ENCODE assay signal across 28 mouse cellular contexts in the genomic region with DNA sequence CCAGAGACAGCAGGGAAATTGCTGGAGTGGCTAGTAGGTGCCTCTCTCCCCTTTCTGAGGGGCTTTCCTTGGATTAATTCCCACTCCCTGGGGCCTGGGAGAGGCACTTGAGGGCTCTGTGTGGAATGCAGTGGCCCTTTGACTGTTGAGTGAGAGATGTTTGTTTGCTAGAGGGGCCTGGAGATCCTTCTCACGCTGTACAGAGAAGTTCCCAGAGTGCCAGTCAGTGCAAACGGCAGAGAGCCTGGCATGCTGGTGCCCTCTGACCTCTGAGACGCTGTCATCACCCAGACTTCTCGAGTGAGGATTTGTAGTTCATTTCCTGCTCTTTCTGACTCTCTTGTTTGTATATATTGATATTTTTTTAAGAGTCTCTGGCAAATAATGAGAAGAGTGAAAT. TPM values are rescaled to one million over a fixed set of nuclear protein-coding genes. Genes with fewer than 3 reads are reported as not detected.
DNase-seq lines count a peak whose midpoint lies in the region; ATAC-seq and TF ChIP-seq lines count a peak whose summit lies in the region.
"Had no signal": no experiment of that assay in that cellular context is flagged by ENCODE, and none has a peak within 500 bp of the region (broad histone marks: within the 10 kb centered on the region; RNA-seq: fewer than 3 reads in every experiment).

No protein-coding gene starts in this region.

- no peak for DNase-seq in heart, postnatal 25 days (ENCODE audit: low spot score)
- no peak for DNase-seq in hindbrain, embryonic 10.5 days (ENCODE audit: low spot score)
- DNase-seq in hindbrain, embryonic 11.5 days (ENCODE audit: low spot score), result no peak
- DNase-seq in lung, embryonic 14.5 days, result peak; percentile 44
- peak; percentile 19 to 53 for DNase-seq in lung, postnatal 4 days
- no peak for DNase-seq in urinary bladder, adult 18-20 months (ENCODE audit: low spot score in 2 of 2)
- DNase-seq in forebrain, embryonic 14.5 days (ENCODE audit: low spot score), result no peak
- DNase-seq: adrenal gland, postnatal 36 days; cerebellum, adult 11-12 months; cerebellum, postnatal 14 days; gastrocnemius, postnatal 14 days; kidney, adult 9 months; kidney, postnatal 25 days; retina, postnatal 1 day; right cerebral cortex, postnatal 4 days had no signal

- H3K9ac ChIP-seq in heart, embryonic 11.5 days (ENCODE audit: low read depth, low read length), result no peak overlapping the region
- no peak overlapping the region for H3K9ac ChIP-seq in hindbrain, embryonic 11.5 days (ENCODE audit: low read depth, low read length)
- no peak overlapping the region for H3K9ac ChIP-seq in lung, embryonic 14.5 days
- no peak overlapping the region for H3K9ac ChIP-seq in forebrain, embryonic 14.5 days (ENCODE audit: low read length)
- H3K9ac ChIP-seq: forebrain, embryonic 12.5 days had no signal

- H3K4me2 ChIP-seq in heart, embryonic 11.5 days, result no peak overlapping the region
- no peak overlapping the region for H3K4me2 ChIP-seq in hindbrain, embryonic 11.5 days (replicated peaks; ENCODE audit: low read depth, low read length)
- no peak overlapping the region for H3K4me2 ChIP-seq in lung, embryonic 14.5 days
- no peak overlapping the region for H3K4me2 ChIP-seq in forebrain, embryonic 14.5 days (ENCODE audit: low read length)
- H3K4me2 ChIP-seq: forebrain, embryonic 12.5 days; liver, embryonic 11.5 days; midbrain, embryonic 11.5 days had no signal

- peak overlapping the region; percentile 73 for H3K27ac ChIP-seq in heart, embryonic 11.5 days (ENCODE audit: low read depth, low read length)
- peak overlapping the region; percentile 29; the same call in 1 of the 2 replicates for H3K27ac ChIP-seq in hindbrain, embryonic 10.5 days
- H3K27ac ChIP-seq in hindbrain, embryonic 11.5 days (ENCODE audit: low read depth, low read length), result no peak overlapping the region
- peak overlapping the region; percentile 54; the same call in 1 of the 2 replicates for H3K27ac ChIP-seq in lung, embryonic 14.5 days (ENCODE audit: low read depth)
- H3K27ac ChIP-seq in forebrain, embryonic 14.5 days (ENCODE audit: low read depth, low read length), result no peak overlapping the region
- H3K27ac ChIP-seq: forebrain, embryonic 12.5 days; stomach, postnatal 0 days had no signal

- H3K4me1 ChIP-seq in heart, embryonic 11.5 days (ENCODE audit: control insufficient read depth, insufficient read depth, low read length), result peaks cover 12% of the 10 kb centered on the region
- H3K4me1 ChIP-seq in hindbrain, embryonic 10.5 days (replicated peaks), result peaks cover 6% of the 10 kb centered on the region
- H3K4me1 ChIP-seq in hindbrain, embryonic 11.5 days (replicated peaks; ENCODE audit: control insufficient read depth, insufficient read depth, low read length), result no peaks in the 10 kb centered on the region
- no peaks in the 10 kb centered on the region for H3K4me1 ChIP-seq in lung, embryonic 14.5 days (ENCODE audit: insufficient read depth)
- H3K4me1 ChIP-seq in forebrain, embryonic 14.5 days (ENCODE audit: control insufficient read depth, insufficient read depth, low read length), result no peaks in the 10 kb centered on the region
- H3K4me1 ChIP-seq: forebrain, embryonic 12.5 days had no signal

- intact Hi-C loops in heart, postnatal 25 days (cut with DNase I), result no loop called here

- no peak overlapping the region for H3K4me3 ChIP-seq in heart, embryonic 11.5 days (ENCODE audit: low read depth, low read length)
- no peak overlapping the region for H3K4me3 ChIP-seq in hindbrain, embryonic 10.5 days
- H3K4me3 ChIP-seq in hindbrain, embryonic 11.5 days (ENCODE audit: low read depth, low read length), result no peak overlapping the region
- H3K4me3 ChIP-seq in lung, embryonic 14.5 days (ENCODE audit: low read depth, low read length), result no peak overlapping the region
- H3K4me3 ChIP-seq in forebrain, embryonic 14.5 days (ENCODE audit: low read depth, low read length), result no peak overlapping the region
- H3K4me3 ChIP-seq: forebrain, embryonic 12.5 days had no signal

- no peaks in the 10 kb centered on the region for H3K9me3 ChIP-seq in heart, embryonic 11.5 days (replicated peaks; ENCODE audit: control insufficient read depth, low read length)
- H3K9me3 ChIP-seq in hindbrain, embryonic 10.5 days, result no peaks in the 10 kb centered on the region
- H3K9me3 ChIP-seq in hindbrain, embryonic 11.5 days (ENCODE audit: control insufficient read depth, low read length), result no peaks in the 10 kb centered on the region
- H3K9me3 ChIP-seq in lung, embryonic 14.5 days (ENCODE audit: low read depth, low read length), result no peaks in the 10 kb centered on the region
- no peaks in the 10 kb centered on the region for H3K9me3 ChIP-seq in forebrain, embryonic 14.5 days (replicated peaks; ENCODE audit: control insufficient read depth, low read length)
- H3K9me3 ChIP-seq: forebrain, embryonic 12.5 days; G1E had no signal

- no peaks in the 10 kb centered on the region for H3K36me3 ChIP-seq in heart, embryonic 11.5 days (ENCODE audit: control insufficient read depth, insufficient read depth, low read length)
- no peaks in the 10 kb centered on the region for H3K36me3 ChIP-seq in hindbrain, embryonic 10.5 days
- H3K36me3 ChIP-seq in hindbrain, embryonic 11.5 days (ENCODE audit: control insufficient read depth, insufficient read depth, low read length), result no peaks in the 10 kb centered on the region
- 0 out of 2 replicates have a peak, but pooled peaks cover 7% of the 10 kb centered on the region for H3K36me3 ChIP-seq in lung, embryonic 14.5 days (ENCODE audit: insufficient read depth)
- no peaks in the 10 kb centered on the region for H3K36me3 ChIP-seq in forebrain, embryonic 14.5 days (ENCODE audit: control insufficient read depth, insufficient read depth, low read length)
- H3K36me3 ChIP-seq: forebrain, embryonic 12.5 days; G1E had no signal

- no peaks in the 10 kb centered on the region for H3K27me3 ChIP-seq in heart, embryonic 11.5 days (ENCODE audit: control insufficient read depth, insufficient read depth, low read length)
- no peaks in the 10 kb centered on the region for H3K27me3 ChIP-seq in hindbrain, embryonic 10.5 days (ENCODE audit: insufficient read depth, poor library complexity, severe bottlenecking)
- no peaks in the 10 kb centered on the region for H3K27me3 ChIP-seq in hindbrain, embryonic 11.5 days (ENCODE audit: control insufficient read depth, insufficient read depth, low read length)
- no peaks in the 10 kb centered on the region for H3K27me3 ChIP-seq in lung, embryonic 14.5 days (ENCODE audit: insufficient read depth, low read length)
- H3K27me3 ChIP-seq in forebrain, embryonic 14.5 days (replicated peaks; ENCODE audit: control insufficient read depth, insufficient read depth, low read length), result no peaks in the 10 kb centered on the region
- H3K27me3 ChIP-seq: forebrain, embryonic 12.5 days had no signal

- no peak for ATAC-seq in heart, embryonic 11.5 days (replicated peaks; ENCODE audit: insufficient number of reproducible peaks, low FRiP score, low TSS enrichment)
- ATAC-seq in hindbrain, embryonic 11.5 days (ENCODE audit: low FRiP score), result no peak
- peak; percentile 61; the same call in 1 of the 2 replicates for ATAC-seq in lung, embryonic 14.5 days (ENCODE audit: insufficient read depth)
- no peak for ATAC-seq in forebrain, embryonic 14.5 days

- TF ChIP-seq CTCF in lung, embryonic 14.5 days (IDR thresholded peaks at IDR 0.05; ENCODE audit: low read depth), result no peak

- 9% methylated on average over 4 of the region's 4 CpGs for WGBS in heart, embryonic 11.5 days (ENCODE audit: insufficient replicate concordance)
- WGBS in hindbrain, embryonic 10.5 days, result 37% methylated on average over 4 of the region's 4 CpGs
- 36% methylated on average over 4 of the region's 4 CpGs for WGBS in hindbrain, embryonic 11.5 days
- WGBS in lung, embryonic 14.5 days, result 4% methylated on average over 4 of the region's 4 CpGs
- WGBS in forebrain, embryonic 14.5 days, result 58% methylated on average over 4 of the region's 4 CpGs

RNA-seq across cellular contexts. Expression of a gene that starts 14.1 kb away (rescaled TPM):
- not detected in 2 replicates for polyA plus RNA-seq in heart, embryonic 11.5 days (2014; fragmentation: Nextera tagmentation; extraction: Ambion mirVana)
- total RNA-seq in heart, postnatal 25 days (2021), result 1 to 10 TPM; 2.3 TPM
- polyA plus RNA-seq in hindbrain, embryonic 10.5 days (2016; fragmentation: Nextera tagmentation; extraction: Ambion mirVana), result not detected in 2 replicates
- not detected in 2 replicates for polyA plus RNA-seq in hindbrain, embryonic 11.5 days (2014; fragmentation: Nextera tagmentation; extraction: Ambion mirVana)
- polyA plus RNA-seq in lung, embryonic 14.5 days (2014; fragmentation: Nextera tagmentation; extraction: Ambion mirVana), result not detected in 2 replicates
- not detected in 2 replicates for polyA plus RNA-seq in forebrain, embryonic 14.5 days (2014; fragmentation: Nextera tagmentation; extraction: Ambion mirVana)
- total RNA-seq: adrenal gland, postnatal 36 days; gastrocnemius, postnatal 14 days; hematopoietic stem cell, adult 5-6 weeks; layer of hippocampus, postnatal 10 days; monocyte, adult 5-6 weeks had no signal
- polyA plus RNA-seq: embryonic facial prominence, embryonic 11.5 days; forebrain, embryonic 12.5 days; G1E; limb, embryonic 11.5 days; liver, embryonic 11.5 days; midbrain, embryonic 11.5 days; neural tube, embryonic 11.5 days; stomach, postnatal 0 days; thymus, postnatal 0 days had no signal

RNA-seq across cellular contexts. Expression of a gene that starts 39.9 kb away (rescaled TPM):
- 1.9 and 3.3 TPM in 2 replicates for polyA plus RNA-seq in heart, embryonic 11.5 days (2014; fragmentation: Nextera tagmentation; extraction: Ambion mirVana)
- total RNA-seq in heart, postnatal 25 days (2021), result 1 to 10 TPM in 1 of 2 experiments, under 1 TPM in 1; 0.78 to 1.6 TPM
- 1.5 and 2.1 TPM in 2 replicates for polyA plus RNA-seq in hindbrain, embryonic 10.5 days (2016; fragmentation: Nextera tagmentation; extraction: Ambion mirVana)
- 1.7 and 2.8 TPM in 2 replicates for polyA plus RNA-seq in hindbrain, embryonic 11.5 days (2014; fragmentation: Nextera tagmentation; extraction: Ambion mirVana)
- 5.9 and 6.2 TPM in 2 replicates for polyA plus RNA-seq in lung, embryonic 14.5 days (2014; fragmentation: Nextera tagmentation; extraction: Ambion mirVana)
- 0.59 and 1.0 TPM in 2 replicates for polyA plus RNA-seq in forebrain, embryonic 14.5 days (2014; fragmentation: Nextera tagmentation; extraction: Ambion mirVana)
- total RNA-seq: G1E; hematopoietic stem cell, adult 5-6 weeks had no signal
- polyA plus RNA-seq: G1E had no signal

RNA-seq across cellular contexts. Expression of a gene that starts 52.5 kb away (rescaled TPM):
- 78.0 and 86.2 TPM in 2 replicates for polyA plus RNA-seq in heart, embryonic 11.5 days (2014; fragmentation: Nextera tagmentation; extraction: Ambion mirVana)
- total RNA-seq in heart, postnatal 25 days (2021), result 100 to 1,000 TPM in 1 of 2 experiments, 10 to 100 TPM in 1; 82.4 to 107 TPM
- polyA plus RNA-seq in hindbrain, embryonic 10.5 days (2016; fragmentation: Nextera tagmentation; extraction: Ambion mirVana), result 26.8 and 34.0 TPM in 2 replicates
- polyA plus RNA-seq in hindbrain, embryonic 11.5 days (2014; fragmentation: Nextera tagmentation; extraction: Ambion mirVana), result 29.0 and 36.1 TPM in 2 replicates
- 52.5 and 56.8 TPM in 2 replicates for polyA plus RNA-seq in lung, embryonic 14.5 days (2014; fragmentation: Nextera tagmentation; extraction: Ambion mirVana)
- 10.9 and 15.9 TPM in 2 replicates for polyA plus RNA-seq in forebrain, embryonic 14.5 days (2014; fragmentation: Nextera tagmentation; extraction: Ambion mirVana)

Comparison
In these comparisons a context has a peak if more than half of its experiments do, and no peak if none do; other contexts are left out.
1. H3K27ac ChIP-seq: peak in heart, embryonic 11.5 days (single experiment), hindbrain, embryonic 10.5 days (single experiment) and lung, embryonic 14.5 days (single experiment); none in hindbrain, embryonic 11.5 days (single experiment) and forebrain, embryonic 14.5 days (single experiment).
2. DNase-seq: peak in lung, embryonic 14.5 days (single experiment) and lung, postnatal 4 days (2 of 2); none in heart, postnatal 25 days (single experiment), hindbrain, embryonic 10.5 days (single experiment), hindbrain, embryonic 11.5 days (single experiment), urinary bladder, adult 18-20 months (0 of 2) and forebrain, embryonic 14.5 days (single experiment).